Mouse (Mus musculus): ENCODE data around the gene Smyd4. TPM values are rescaled to one million over a fixed set of nuclear protein-coding genes. Genes with fewer than 3 reads are reported as not detected.

Gene Smyd4
- total and polyA plus RNA-seq, 2 experiments from 2014 or later, result 14.1 to 17.7 TPM

DNA sequence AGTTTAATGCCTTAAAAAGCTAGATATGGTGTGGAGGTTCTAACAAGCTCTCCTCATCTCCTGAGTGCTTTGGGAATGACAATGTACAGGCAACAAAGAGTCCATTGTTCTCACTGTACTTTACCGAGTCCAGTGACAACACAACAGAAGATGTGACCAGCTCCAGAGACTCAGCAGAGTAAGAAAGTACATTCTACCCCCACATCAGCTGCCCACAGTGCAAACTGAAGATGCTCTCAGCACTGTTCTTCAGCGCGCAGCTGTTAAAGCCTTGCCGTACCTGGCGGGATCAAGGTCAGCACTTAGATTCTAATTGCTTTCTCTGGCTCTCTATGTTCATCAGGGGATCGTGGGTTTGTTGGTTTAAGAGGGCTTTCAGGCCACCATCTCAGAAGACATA, 36.5 kb upstream of the Smyd4 start:
- DNase-seq (ENCODE audit: low spot score) (no peak), ATAC-seq (no peak)
- no peak overlapping the region for H3K9ac ChIP-seq (replicated peaks; ENCODE audit: low read length)
- peaks cover 42% of the 10 kb centered on the region for H3K36me3 ChIP-seq (ENCODE audit: insufficient read depth, low read length)
- no peaks in the 10 kb centered on the region for H3K9me3 ChIP-seq (ENCODE audit: low read length)
- H3K4me3 ChIP-seq (ENCODE audit: low read length), result no peak overlapping the region
- no peak overlapping the region for H3K4me2 ChIP-seq (ENCODE audit: low read depth, low read length)
- no peak overlapping the region for H3K27ac ChIP-seq
- WGBS, result 83% methylated on average over 6 of the region's 6 CpGs
- no peaks in the 10 kb centered on the region for H3K4me1 ChIP-seq (ENCODE audit: insufficient read depth, low read length)
- no peak for TF ChIP-seq CTCF (IDR thresholded peaks at IDR 0.05; ENCODE audit: low read depth)
- H3K27me3 ChIP-seq (ENCODE audit: insufficient read depth, low read length), result no peaks in the 10 kb centered on the region

DNA sequence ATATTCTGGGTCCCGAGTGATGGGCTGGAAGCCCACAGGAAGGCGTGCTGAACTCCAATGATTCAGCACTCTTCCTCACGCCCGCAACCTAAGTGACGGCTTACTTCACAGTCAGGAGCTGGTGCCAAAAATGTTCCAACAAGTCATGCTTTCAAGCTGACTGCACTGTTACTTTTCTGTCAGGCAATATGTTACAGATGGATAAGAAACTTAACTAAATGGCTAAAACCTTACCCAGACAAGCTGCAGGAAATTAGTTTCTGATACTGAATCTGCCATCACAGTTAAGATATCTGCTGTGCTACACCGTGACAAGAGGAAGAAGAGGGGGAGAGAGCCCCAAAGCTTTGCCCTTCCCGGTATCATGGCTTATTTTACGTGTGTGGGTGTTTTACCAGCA, 34.4 kb upstream of the Smyd4 start:
- DNase-seq (ENCODE audit: low spot score), result no peak
- Histone ChIP-seq H3K4me3 (ENCODE audit: low read length) (no peak overlapping the region), H3K27me3 (ENCODE audit: insufficient read depth, low read length) (no peaks in the 10 kb centered on the region), H3K9ac (replicated peaks; ENCODE audit: low read length) (no peak overlapping the region), H3K27ac (no peak overlapping the region), H3K4me2 (ENCODE audit: low read depth, low read length) (no peak overlapping the region), H3K4me1 (ENCODE audit: insufficient read depth, low read length) (no peaks in the 10 kb centered on the region), H3K36me3 (ENCODE audit: insufficient read depth, low read length) (peaks cover 37% of the 10 kb centered on the region), H3K9me3 (ENCODE audit: low read length) (no peaks in the 10 kb centered on the region)
- TF ChIP-seq CTCF (IDR thresholded peaks at IDR 0.05; ENCODE audit: low read depth), result no peak
- WGBS, result 89% methylated on average over 8 of the region's 8 CpGs
- ATAC-seq, result no peak

DNA sequence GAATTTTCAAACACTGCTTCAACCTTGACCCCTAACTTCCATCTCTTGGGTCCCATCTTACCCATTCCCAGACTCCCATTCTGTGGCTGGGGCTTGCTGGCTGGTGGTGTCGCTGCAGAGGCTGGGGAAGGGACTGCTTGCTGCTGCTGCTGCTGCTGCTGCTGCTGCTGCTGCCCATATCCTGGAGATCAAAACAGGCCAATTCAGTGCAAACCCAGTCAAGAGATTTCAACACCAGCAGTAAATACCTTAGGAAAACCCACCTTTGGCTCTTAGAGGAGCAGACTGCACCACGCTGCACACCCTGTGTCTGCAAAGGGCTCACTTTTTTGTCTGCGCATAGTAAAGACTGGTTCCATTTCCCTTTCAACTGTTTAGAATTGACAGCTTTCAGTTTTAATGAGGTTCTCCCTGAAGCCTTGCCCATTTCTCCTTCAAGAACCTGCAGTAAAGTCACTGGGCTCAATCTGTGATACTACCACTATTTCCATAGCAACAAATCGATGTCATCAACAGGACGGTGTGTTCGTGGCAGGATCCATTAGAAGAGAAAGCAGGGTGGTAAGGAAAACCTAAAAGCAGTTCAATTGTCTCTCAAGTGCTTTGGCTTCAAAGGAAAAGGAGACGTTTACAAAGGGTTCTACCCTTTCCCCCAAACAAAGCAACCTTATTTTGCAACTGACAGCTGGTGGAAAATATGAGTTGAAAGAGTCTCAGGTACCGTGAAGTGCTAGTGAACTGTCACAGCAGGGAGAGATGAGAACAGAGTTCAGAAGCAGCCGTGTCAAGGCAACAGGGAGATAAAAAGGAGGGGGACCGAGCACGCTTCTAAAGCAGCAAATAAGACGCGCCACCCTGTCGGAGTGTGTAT, 29.6 kb upstream of the Smyd4 start:
- H3K36me3 ChIP-seq (ENCODE audit: insufficient read depth, low read length), result peaks cover 12% of the 10 kb centered on the region; the same call in 1 of the 2 replicates
- no peak for DNase-seq (ENCODE audit: low spot score)
- H3K9me3 ChIP-seq (ENCODE audit: low read length), result no peaks in the 10 kb centered on the region
- no peak overlapping the region for H3K4me3 ChIP-seq (ENCODE audit: low read length)
- peak overlapping the region; percentile 16; the same call in 1 of the 2 replicates for H3K4me2 ChIP-seq (ENCODE audit: low read depth, low read length)
- TF ChIP-seq CTCF (IDR thresholded peaks at IDR 0.05; ENCODE audit: low read depth), result no peak
- 0 out of 2 replicates have a peak overlapping the region, but pooled peaks have one; percentile 17 for H3K9ac ChIP-seq (replicated peaks; ENCODE audit: low read length)
- WGBS, result 45% methylated on average over 14 of the region's 14 CpGs
- no peak for ATAC-seq
- no peaks in the 10 kb centered on the region for H3K27me3 ChIP-seq (ENCODE audit: insufficient read depth, low read length)
- peak overlapping the region; percentile 48; the same call in 1 of the 2 replicates for H3K27ac ChIP-seq
- H3K4me1 ChIP-seq (ENCODE audit: insufficient read depth, low read length), result no peaks in the 10 kb centered on the region

DNA sequence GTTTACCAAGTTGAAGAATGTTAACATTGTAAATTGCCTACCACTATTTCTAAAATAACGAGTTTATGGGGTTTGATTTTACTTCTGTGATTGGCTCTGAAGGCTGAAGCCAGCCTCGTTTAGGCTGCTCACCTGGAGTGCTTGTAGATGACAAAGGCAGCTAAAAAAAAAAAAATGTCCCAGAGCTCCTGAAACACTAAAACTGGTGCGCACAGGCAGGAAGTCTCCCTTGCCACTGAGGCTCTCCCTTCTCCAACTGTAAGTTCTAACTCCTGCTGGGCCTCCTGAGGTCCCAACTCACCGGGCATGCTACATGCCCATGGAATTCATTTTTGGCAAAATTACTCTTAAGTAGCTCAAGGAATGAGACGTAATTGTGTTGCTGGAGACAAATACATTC, 29.0 kb upstream of the Smyd4 start:
- no peak for ATAC-seq
- Histone ChIP-seq H3K27me3 (ENCODE audit: insufficient read depth, low read length) (no peaks in the 10 kb centered on the region), H3K4me3 (ENCODE audit: low read length) (no peak overlapping the region), H3K27ac (peak overlapping the region; percentile 48; the same call in 1 of the 2 replicates), H3K9ac (replicated peaks; ENCODE audit: low read length) (no peak overlapping the region), H3K9me3 (ENCODE audit: low read length) (no peaks in the 10 kb centered on the region), H3K4me1 (ENCODE audit: insufficient read depth, low read length) (no peaks in the 10 kb centered on the region), H3K36me3 (ENCODE audit: insufficient read depth, low read length) (peaks cover 5% of the 10 kb centered on the region; the same call in 1 of the 2 replicates), H3K4me2 (ENCODE audit: low read depth, low read length) (no peak overlapping the region; the same call in 1 of the 2 replicates)
- TF ChIP-seq CTCF (IDR thresholded peaks at IDR 0.05; ENCODE audit: low read depth), result no peak
- 48% methylated on average over 5 of the region's 5 CpGs for WGBS
- DNase-seq (ENCODE audit: low spot score), result no peak

DNA sequence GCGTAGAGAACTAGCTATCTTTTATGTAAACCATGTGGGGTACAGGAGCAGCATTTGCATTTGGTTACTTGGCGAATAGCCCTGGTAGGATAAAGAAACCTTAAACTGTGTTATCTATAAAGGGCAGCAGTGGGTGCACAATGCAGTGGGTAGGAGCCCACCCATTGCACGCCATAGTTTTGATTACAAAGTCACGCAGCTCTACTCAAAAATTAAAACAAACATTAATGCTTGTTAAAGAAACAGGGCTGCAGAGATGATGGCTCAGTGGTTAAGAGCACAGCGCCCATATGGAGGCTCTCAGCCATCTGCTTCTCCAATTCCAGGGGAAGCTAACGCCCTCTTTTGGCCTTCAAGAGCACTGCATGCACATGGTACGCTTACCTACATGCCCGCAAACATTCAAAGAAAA, 24.9 kb upstream of the Smyd4 start:
- Histone ChIP-seq H3K4me3 (ENCODE audit: low read length) (no peak overlapping the region), H3K36me3 (ENCODE audit: insufficient read depth, low read length) (no peaks in the 10 kb centered on the region), H3K9ac (replicated peaks; ENCODE audit: low read length) (no peak overlapping the region), H3K4me1 (ENCODE audit: insufficient read depth, low read length) (no peaks in the 10 kb centered on the region), H3K9me3 (ENCODE audit: low read length) (no peaks in the 10 kb centered on the region), H3K4me2 (ENCODE audit: low read depth, low read length) (no peak overlapping the region), H3K27ac (no peak overlapping the region), H3K27me3 (ENCODE audit: insufficient read depth, low read length) (no peaks in the 10 kb centered on the region)
- no peak for DNase-seq (ENCODE audit: low spot score)
- TF ChIP-seq CTCF (IDR thresholded peaks at IDR 0.05; ENCODE audit: low read depth), result peak; percentile 21; the same call in 1 of the 2 replicates
- ATAC-seq, result no peak
- 82% methylated on average over 8 of the region's 8 CpGs for WGBS

DNA sequence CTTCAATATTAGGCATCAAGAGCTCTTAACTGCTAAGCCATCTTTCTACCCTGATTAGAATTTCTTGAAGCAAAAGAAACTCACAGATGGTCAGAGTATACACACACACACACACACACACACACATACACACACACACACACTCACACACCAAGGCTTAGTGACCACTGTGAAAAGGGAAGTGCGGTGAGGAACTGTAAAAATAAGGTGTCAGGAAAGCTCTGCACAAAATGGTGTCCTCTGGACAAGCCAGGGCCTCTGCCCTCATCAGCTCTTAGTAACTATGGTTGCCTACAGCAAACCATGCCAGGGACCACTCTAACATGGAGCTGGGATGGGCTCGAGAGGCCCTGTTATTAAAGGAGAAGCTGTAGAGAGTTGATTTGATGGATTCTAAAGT, 23.8 kb upstream of the Smyd4 start:
- Histone ChIP-seq H3K4me2 (ENCODE audit: low read depth, low read length) (no peak overlapping the region), H3K27ac (no peak overlapping the region), H3K4me1 (ENCODE audit: insufficient read depth, low read length) (no peaks in the 10 kb centered on the region), H3K9ac (replicated peaks; ENCODE audit: low read length) (no peak overlapping the region), H3K9me3 (ENCODE audit: low read length) (no peaks in the 10 kb centered on the region), H3K27me3 (ENCODE audit: insufficient read depth, low read length) (no peaks in the 10 kb centered on the region), H3K36me3 (ENCODE audit: insufficient read depth, low read length) (no peaks in the 10 kb centered on the region), H3K4me3 (ENCODE audit: low read length) (no peak overlapping the region)
- DNase-seq (ENCODE audit: low spot score) (no peak), ATAC-seq (no peak)
- no peak for TF ChIP-seq CTCF (IDR thresholded peaks at IDR 0.05; ENCODE audit: low read depth)
- WGBS, result 89% methylated on average over 2 of the region's 2 CpGs

Measured in hindbrain, postnatal 0 days (tissue).